Mouse (Mus musculus) embryo, embryonic 10 days (tissue): ENCODE measurements around the gene Erp27.

Experiments
- DNase-seq: peaks from one replicate; pipeline ENCODE4 v3.0.0-alpha.2; 2015; ENCODE audit warnings: low spot score

Erp27 gene

DNA sequence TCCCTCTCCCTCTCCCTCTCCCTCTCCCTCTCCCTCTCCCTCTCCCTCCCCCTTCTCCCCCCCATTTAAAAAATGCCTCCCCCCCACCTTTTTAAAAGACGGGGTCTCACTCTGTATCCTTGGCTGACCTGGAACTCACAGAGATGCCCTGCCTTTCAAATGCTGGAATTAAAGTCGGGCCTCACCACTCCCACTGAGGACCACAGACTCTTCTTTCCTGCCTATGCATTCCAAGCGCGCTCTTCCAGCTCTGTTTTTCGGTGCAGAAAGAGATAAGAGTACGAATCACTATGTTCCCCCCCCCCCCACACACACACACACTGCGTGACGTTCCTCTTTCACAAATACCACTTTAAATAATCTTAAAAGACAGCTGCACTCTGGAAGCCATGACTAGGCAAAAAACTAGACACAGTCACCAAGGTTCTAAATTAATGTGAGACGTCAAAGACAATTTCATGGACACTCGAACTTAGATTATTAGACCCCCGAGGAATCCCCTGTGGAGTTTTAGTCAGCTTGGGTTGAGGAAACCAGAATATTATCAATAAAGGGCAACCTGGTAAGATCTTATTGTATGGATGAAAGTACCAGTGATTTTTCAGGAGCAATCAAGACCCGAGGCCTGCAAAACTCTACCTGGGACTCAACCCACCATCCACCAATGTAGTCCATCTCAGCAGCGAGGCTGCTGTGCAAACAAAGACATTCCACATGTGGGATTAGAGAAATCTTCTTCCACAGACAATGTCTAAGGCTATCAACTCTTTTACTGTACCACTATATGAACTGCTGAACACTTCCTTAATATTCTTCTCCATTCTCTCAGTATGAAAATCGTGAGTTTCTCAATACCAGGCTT is 17.6 kb upstream of the Erp27 start:
- no peak for DNase-seq

DNA sequence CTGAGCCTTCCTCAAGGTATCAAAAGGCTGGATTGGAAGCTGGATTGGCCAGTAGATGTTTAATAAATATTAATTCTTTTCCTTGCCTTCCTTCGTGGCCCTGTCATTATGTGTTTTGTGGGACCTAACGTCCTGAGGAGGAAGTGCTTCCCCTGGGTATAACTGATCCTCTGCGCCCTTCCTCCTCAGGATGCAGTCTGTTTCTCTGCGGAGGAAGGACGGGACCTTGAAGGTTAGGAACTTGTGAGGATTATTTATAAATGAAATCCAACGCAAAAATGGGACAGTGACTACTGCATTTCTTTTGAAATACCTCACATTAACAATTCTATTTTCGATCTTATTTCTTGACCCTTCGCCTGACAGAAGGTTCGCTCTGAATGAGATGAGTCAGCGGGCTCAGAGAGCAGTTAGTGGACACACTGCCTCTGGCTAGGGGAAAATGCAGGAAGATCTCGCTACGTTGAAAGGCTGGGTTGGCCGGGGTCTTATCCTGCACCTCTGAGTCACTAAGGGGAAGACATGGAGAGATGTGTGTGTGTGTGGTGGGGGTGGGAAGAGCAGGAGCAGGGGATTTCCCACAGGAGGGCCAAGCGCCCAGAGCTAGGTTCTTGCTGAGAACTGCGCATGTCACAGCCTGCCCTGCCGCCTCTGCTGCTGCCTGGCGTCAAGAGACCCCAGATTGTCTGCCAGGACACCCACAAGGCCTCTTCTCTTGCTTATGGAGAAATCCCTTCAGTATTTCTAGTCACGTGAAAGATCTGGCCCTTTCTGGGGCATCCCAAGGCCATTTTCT is 16.5 kb upstream of the Erp27 start:
- DNase-seq: no peak

DNA sequence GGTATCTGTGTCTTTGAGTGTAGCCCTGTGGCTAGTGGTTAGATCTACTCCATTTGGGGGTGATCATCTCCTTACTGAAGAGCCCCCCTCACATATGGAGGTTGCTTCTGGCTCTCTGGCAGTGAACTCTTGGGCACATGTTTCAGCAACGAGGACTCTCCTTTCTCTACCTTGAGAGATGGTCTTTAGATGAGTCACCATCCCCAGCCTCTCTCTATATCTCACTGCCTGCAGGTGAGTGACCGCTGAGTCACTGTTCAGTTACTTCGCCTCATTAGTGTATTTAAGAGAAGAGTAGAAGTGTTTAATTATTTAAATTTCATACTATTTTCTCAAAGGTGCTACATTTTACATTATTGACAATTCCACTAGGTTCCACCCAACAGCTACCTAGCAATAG is 15.1 kb upstream of the Erp27 start:
- DNase-seq: no peak

DNA sequence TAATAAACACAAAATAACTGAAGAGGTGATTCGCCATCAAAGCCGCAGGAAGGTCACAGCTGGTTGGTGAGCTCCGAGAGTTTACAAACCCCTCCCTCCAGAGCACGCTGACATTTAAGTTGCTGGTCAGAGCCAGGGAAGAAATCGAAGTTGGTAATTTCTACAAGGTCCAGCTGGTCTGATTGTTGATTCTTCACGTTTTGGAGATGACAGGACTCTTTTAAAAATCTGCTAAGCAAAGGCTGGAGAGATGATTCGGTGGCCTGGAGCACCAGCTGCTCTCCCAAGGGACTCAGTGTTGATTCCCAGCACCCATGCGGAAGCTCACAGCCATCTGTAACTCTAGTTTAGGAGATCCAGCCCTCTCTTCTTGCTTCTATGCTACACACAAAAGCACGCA is 14.4 kb upstream of the Erp27 start:
- no peak for DNase-seq

DNA sequence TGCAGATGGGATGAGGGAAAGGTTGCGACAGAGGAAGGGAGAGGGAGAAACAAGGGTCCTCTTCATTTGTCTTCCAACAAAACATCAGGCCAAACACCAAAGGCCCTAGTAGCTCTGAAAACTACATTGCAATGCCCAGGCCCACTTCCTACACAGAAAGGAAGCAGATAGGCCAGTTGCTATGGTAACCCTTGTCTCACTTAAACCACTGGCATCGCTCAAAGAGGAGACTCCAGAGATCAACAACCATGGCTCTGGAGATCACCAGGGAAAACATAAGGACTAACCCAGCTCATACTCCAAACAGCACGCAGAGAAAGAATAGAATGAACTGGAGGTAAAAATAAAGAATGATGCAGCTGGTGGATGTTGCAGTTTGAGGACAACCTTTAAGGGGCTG is 13.3 kb upstream of the Erp27 start:
- no peak for DNase-seq

DNA sequence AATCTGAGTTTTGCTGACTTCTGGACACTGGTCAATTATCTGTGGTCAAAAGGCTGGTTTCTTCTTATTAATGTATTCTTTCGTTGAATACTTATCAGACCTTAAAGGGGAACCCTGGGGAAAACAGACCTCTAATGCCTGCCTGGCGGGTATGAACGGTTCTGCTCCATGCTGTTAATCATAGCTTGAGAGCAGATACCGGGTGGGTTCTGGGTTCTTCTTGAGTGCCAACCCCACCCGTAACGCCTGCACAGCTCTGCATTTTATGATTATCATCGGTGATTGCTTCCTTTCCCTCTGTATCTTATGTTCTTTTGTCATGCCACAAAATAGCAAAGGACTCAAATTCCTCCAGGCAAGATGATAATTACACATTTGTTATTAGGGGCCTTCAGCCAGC is 12.1 kb upstream of the Erp27 start:
- no peak for DNase-seq

DNA sequence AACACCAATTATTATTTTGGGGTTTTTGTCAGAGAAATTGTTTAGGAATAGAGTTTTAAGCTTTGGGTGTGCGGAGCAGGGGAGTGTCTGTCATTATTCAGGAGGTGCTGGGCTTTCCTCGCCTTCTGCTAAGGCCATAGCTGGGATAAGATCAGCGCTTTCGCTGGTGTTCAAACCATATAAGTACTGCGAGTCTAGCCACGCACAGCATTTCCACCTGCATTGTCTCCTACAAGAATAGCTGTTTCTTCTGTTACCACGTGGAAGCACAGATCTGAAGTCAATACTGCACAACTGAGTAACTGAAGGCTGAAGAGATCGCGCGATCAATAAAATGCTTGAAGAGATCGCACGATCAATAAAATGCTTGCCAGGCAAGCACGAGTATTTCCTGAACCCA is 9.3 kb upstream of the Erp27 start:
- no peak for DNase-seq

DNA sequence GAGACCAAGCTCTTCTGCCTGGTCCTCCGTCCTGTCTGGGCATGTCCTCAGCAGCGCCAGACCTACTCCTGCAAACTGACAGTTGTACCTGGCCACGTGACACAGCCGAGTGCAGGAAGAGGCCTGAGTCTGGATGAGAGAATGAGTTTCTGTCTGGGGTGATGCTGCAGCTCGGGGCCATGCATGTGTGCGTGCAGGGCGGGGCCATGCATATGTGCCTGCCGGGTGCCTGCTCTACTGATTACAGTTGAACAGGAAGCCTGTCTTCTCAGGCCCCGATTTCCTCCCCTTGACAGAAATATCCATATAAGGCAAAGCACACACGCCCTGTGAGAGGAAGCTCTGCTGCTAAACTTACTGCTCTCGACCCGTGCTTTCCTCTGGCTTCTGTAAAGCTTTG is 8.7 kb upstream of the Erp27 start:
- DNase-seq: peak; percentile 74

DNA sequence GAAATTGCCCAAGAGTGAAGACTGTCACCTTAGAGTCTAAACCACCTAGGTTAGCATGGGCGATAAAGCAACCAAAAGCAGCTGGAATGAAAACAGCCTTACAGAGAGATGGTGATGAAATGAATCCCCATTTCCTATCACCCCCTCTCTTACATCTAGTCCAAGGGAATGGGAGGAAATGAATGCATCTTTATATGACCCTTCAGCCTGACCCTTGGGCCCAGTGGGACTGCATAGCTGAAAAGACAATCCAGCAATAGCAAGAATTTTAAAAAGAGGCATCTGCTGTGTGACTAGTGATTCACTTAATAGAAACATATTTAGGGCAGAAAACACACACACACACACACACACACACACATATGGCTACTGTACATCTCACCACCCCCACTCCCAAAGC is 5.6 kb upstream of the Erp27 start:
- DNase-seq: no peak

DNA sequence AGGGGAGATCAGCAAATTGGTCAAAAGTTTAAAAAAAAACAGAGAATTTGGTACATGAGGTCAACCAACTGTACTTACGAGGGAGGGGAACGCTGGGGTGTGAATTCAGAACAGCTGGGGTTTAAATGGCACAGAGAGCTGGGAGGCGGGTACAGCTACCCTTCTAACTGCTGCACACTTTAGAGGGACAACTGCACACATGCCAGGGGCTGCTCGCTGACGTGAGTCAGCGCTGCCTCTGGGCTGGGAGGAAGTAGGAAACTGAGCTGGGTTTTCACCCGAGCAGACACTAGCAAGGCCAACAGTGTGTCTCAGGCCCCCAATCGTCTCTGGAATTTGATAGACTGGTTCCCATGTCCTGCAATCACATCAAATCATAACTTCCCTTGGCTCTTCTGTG is 3.1 kb upstream of the Erp27 start:
- no peak for DNase-seq

DNA sequence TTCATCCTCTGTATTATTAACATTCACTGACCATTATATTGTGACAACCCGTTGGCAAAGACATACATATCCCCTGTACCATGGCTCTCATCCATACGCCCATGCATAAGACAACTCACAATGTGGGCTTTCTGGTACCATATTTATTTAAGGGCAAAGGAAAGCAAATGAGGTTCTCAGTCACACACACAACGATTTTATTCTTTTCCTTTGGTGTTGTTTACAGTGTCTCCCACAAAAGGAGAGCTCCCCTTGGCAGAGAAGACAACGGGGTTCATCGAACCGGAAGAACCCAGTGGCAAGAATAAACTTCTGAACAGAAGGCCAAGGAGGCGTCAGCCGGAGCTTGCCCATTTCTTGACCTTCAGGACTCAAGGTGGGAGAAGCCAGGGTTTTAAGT is 1.6 kb upstream of the Erp27 start, which contains the start of gene Pde6h:
TSS of gene Pde6h (plus strand) at position 301 of the 400 bp plus-strand sequence.
- no peak for DNase-seq

DNA sequence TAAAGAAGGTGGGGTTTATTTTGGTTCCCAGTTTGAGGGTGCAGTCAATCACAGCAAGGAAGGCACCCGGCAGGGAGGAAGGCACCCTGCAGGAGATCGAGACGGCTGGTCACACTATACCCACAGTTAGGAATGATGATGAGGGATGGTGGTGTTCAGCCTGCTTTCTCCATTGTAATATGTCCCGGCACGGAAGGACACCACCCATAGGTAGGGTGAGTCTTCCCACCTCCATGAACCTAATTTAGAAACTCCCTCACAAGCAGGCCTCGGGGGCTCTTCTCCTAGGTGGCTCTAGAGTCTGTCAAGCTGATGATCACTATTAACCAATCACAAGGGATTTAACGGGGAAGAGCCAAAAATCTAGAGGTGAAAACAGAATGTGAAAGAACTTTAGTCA is 891 bp upstream of the Erp27 start:
- DNase-seq: no peak

DNA sequence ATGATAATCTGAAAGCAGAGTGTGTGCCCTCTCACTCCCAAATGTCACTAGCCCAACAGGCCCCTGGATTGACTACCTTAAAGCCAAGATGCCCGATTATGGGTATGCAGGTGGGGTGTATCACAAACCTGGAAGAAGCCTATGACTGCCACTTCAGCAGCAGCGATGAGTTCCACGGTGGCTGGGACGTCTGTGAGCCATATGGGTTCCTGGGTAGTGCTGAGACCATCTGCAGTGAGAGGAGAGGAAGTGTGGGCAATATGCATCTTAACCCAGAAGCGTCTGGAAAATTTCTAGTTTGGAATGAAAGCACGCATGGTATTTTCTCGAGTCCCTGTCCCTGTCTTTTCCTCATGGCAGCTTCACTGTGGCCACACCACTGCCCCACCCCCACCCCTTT is 379 bp downstream of the Erp27 start:
- no peak for DNase-seq

DNA sequence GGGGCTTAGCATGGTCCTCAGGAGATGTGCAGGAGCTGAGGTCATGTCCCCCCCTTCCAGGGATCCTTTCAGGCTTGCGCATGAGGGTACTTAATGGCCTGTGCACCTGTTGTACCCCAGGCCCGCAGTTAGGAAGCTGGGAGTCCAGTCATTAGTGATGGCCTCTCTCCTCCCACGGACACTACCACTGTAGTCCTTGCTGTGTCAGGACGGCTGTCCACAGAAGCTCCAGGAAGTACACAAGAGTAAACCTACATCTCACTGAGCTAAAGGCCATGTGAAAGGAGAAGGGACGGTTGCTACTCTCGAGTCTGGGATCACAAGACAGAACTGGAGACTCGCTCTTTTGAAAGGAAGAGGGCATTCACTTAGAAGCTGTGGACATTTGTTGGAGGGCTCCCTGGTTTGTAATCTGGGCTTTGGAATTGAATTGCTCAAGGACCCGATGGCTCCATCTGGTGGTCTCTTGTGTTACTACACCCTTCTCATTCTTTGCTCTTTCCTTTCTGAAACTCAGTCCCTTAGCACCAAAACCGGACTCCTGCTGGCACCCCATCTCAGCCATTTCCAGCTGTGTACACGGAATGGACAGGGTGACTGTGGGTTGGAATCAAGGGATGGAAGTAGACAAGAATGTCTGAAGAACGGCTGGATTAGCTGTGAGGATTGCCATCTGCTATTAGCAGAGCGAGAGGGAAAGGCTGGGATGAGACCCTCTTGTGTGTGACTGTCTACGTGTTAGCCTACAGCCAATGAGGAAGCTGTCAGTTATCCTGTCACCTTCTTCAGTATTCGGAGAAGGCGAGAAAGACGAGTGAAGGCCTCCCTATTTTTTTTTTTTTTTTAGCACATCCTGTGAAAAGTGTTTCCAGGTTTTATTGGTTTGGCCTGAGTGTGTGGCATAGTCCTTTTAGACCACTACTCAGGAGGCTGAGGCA is 1.4 kb downstream of the Erp27 start:
- DNase-seq: peak; percentile 81

DNA sequence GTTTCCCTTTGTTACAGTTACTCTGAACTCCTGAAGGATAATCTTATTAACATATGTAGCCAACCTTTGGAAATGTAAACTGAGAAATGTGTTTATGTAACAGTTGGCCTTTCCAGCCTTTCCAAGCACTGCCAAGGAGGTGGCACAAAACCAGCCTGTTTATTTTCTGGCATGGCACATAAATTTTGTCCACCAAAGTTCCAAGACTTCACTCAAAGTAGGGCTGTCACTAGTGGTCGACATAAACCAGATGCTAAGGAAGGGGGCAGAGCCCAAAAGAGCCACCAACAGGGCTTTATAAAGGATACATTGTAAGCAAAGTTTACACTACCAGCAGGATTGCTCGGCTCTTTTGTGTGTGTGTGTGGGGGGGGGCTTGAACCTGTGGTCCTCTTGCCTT is 4.1 kb downstream of the Erp27 start:
- DNase-seq: no peak

DNA sequence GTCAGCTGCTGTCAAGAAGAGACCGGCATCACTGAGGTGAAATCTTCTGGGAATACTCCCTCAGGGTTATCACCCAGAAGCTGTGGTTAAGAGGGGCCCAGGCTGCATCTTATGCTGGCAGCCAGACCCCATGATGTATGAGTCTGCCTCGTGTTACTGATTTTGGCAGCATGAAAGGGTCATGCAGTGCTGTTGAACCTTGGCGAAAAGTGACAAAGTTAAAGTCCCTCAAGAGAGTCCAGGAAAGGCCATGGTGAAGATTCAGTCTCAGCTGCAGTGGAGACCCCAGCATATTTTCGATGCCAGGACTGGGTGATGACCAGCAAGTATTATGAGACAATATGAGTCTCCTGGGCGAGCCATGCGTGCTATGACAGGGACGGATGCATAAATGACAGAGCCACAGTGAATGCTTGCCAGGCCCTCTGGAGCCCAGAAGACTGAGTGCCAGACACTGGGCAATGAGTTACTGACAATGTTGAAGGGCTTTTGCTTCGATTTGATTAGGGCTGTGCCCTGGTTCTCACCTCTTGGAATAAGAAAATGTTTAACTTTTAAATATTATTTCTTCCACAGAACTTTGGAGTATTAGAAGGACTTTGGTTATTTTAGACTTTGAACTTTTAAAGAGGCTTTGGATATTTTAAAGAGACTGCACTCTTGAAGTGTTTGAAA is 6.1 kb downstream of the Erp27 start:
- DNase-seq: no peak

DNA sequence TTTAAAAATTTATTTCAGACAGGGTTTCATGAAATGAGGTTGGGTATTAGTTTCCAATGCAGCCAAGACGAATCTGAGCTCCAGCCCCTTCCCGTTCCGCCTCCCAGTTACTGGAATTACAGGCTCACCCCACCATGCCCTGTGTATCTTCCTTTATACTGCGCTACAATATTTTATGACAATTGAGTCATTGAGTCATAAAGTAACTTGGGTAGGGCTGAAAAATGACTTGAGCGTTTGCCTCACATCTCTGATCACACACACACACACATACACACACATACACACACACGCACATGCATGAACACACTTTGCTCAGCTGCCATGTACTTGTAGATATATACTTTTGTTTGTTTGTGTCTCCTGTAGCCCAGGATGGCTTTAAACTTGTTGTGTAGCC is 7.7 kb downstream of the Erp27 start:
- DNase-seq: no peak

DNA sequence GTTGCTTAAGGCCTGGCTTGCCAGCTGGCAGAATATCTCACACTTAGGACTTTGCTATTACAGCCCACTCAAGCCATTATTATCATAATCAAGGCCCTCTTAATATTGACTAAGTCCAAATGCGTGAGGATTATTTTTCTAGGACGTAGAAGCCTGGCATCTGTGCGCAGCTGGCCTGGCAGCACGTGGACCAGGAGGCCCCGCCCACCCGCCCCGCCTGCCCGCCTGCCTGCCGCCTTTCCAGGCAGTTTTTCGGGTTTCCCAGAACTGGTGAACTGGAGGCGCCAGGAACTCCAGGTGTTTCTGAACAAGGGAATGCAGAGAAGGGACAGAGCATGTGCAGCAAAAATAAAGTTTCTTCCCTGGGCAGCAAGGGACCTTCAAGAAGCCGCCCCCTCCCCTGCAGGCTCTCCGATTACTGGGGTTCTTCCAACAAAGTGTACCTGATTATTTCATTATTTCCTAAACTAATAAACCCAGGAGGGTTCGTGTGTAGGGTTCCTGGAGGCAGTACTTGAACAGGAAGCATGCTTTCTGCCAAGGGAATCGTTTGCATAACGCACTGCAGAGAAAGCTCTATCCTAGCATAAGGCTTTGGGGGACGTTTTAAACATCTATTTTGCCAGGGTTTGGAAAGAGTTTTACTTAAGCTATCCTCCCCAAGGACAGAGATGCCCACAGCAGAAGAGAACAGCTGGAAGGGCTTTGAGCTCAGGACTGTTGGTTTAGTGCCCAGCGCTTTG is 8.4 kb downstream of the Erp27 start:
- peak; percentile 42 for DNase-seq

DNA sequence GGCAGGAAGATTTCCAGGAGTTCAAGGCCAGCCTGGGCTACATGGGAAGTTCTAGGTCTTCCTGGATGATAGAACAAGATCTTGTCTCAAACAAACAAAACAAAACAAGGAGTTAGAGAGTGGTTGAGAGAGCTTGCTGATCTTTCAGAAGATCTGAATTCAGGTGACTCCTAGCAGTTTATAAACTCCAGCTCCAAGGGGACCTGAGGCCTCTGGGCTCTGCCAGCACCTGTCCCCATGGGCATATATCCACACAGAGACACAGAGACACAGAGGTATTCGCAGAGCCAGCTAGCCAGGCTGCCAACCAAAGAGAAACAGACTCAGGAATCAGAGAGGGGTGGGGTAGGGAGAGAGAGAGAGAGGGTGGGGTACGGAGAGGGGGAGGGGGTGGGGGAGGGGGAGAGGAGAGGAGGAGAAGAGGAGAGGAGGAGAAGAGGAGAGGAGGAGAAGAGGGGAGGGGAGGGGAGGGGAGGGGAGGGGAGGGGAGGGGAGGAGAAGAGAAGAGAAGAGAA is 9.2 kb downstream of the Erp27 start:
- no peak for DNase-seq

DNA sequence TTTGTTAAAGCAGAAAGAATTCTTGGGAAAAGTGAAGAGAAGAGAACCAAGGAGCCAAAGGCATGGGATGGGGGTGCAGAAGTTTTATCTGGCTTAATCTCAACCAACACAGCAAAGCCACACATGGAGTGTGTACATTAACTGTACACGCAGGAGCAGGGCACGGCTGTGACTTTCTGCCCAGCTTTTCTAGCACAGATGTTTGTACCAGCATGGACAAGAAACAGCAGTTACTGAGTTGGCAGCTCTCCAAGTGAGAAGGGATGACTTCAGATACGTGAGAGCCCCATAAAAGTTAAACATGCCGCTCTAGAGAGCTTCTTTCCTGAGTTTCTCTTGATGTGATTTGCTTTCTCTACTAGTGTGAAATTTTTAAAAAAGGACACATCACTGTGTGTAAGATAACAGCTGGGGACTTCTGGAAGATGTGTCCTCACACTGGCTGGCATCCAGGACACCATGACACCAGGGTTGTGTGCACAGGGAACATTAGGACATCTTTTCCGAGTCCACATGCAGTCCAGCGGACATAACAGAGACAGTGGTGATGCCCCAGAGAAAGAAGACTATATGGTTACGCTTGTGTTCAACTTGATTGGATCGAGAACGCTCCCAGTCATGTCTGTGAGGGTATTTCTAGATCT is 11.6 kb downstream of the Erp27 start:
- no peak for DNase-seq
